Mouse (Mus musculus) liver, postnatal 0 days (tissue): ENCODE measurements around the gene Emc9.

Experiments
- CTCF ChIP-seq: sonication (generic); IDR thresholded peaks from 2 replicates; pipeline ENCODE4 v1.5.1; 2016; ENCODE audit warnings: antibody characterized with exemption, low read depth
- EP300 ChIP-seq: IDR thresholded peaks from 2 replicates; pipeline ENCODE4 v1.6.1; 2016; ENCODE audit warnings: antibody characterized with exemption, low read depth, mild to moderate bottlenecking

- TF ChIP-seq EP300: no peak
- TF ChIP-seq CTCF: no peak
These were observed 18.1 kb upstream of the Emc9 start, which contains the start of gene Irf9 for GRCm38 (mm10) chr14:55603271-55603632.
